Mouse (Mus musculus): ENCODE data around the gene Ppp1ca. TPM values are rescaled to one million over a fixed set of nuclear protein-coding genes. Genes with fewer than 3 reads are reported as not detected.

Gene Ppp1ca
- polyA plus RNA-seq, 1 experiment from 2014 or later: 591 TPM

DNA sequence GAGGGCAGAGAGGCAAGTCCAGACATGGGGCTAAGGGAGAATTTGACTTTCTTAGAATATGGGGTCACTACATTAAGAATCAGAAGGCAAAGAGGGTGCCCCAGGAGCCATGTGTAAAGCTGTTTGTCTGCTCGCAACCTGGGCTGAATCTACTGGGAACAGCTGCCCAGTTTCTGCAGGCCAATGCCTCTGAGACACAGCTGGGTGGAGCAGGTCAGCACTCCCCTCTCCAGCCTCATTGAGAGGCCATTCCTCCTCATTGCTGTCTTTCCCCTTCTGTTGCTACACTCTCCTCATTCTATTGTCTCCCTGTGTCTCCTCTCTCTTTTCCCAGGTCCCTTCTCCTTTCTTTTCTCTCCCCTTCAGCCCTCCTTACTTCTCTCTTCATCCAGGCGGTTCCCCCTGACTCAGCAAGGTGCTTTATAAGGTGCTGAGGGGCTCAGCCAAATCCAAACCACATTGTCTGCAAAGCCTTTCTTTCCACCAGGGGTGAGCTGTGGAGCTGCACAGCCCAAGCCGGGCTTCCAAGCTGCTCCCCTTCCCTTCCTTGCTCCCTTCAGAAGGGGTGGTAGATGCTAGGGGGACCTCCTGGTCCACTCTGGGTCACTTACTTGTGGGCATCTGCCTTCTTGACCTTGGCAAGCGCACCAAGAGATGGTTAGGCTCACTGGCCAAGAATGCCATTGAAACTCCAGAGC, 20.2 kb downstream of the Ppp1ca start:
- Histone ChIP-seq H3K27me3 (ENCODE audit: control insufficient read depth, insufficient read depth, low read length) (peaks cover 42% of the 10 kb centered on the region), H3K4me3 (replicated peaks; ENCODE audit: low read depth, low read length) (no peak overlapping the region), H3K9me3 (ENCODE audit: control insufficient read depth, low read length) (no peaks in the 10 kb centered on the region), H3K27ac (replicated peaks; ENCODE audit: low read depth, low read length) (no peak overlapping the region), H3K4me1 (ENCODE audit: control insufficient read depth, insufficient read depth, low read length) (0 out of 2 replicates have a peak, but pooled peaks cover 15% of the 10 kb centered on the region), H3K4me2 (ENCODE audit: low read length) (no peak overlapping the region), H3K9ac (replicated peaks; ENCODE audit: low read length) (no peak overlapping the region), H3K36me3 (ENCODE audit: control insufficient read depth, insufficient read depth, low read length) (no peaks in the 10 kb centered on the region)
- WGBS: 19% methylated on average over 4 of the region's 4 CpGs
- ATAC-seq (ENCODE audit: low FRiP score, low TSS enrichment) (no peak), DNase-seq (no peak)

DNA sequence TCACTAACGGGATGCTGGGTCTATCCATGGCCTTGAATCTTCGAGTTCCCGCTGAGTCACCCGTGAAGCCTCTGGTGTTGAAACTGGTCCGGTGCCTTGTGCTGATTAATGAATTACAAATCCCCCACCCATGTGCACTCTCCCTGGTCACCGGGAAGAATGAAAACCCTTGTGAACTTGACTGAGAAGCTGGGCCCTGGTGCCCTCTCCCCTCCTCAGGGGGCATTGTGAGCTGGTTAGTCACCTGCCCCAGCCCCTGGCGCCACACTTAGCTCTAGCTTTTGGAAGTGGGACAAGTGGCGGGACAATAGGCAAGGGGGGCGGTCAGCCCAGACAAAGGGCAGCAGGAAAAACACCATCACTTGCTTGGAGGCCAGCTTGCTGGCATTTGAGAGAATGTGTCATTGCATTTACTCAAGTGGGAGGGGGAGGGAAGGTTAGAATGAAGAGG, 21.7 kb downstream of the Ppp1ca start:
- WGBS: 4% methylated on average over 9 of the region's 9 CpGs
- no peak overlapping the region for H3K27ac ChIP-seq (replicated peaks; ENCODE audit: low read depth, low read length)
- H3K4me2 ChIP-seq (ENCODE audit: low read length): peak overlapping the region; percentile 95
- ATAC-seq (ENCODE audit: low FRiP score, low TSS enrichment): no peak
- DNase-seq: no peak
- no peak overlapping the region for H3K9ac ChIP-seq (replicated peaks; ENCODE audit: low read length)
- peaks cover 44% of the 10 kb centered on the region for H3K27me3 ChIP-seq (ENCODE audit: control insufficient read depth, insufficient read depth, low read length)
- no peaks in the 10 kb centered on the region for H3K36me3 ChIP-seq (ENCODE audit: control insufficient read depth, insufficient read depth, low read length)
- no peaks in the 10 kb centered on the region for H3K9me3 ChIP-seq (ENCODE audit: control insufficient read depth, low read length)
- peak overlapping the region; percentile 47; the same call in 1 of the 2 replicates for H3K4me3 ChIP-seq (replicated peaks; ENCODE audit: low read depth, low read length)
- 0 out of 2 replicates have a peak, but pooled peaks cover 15% of the 10 kb centered on the region for H3K4me1 ChIP-seq (ENCODE audit: control insufficient read depth, insufficient read depth, low read length)

DNA sequence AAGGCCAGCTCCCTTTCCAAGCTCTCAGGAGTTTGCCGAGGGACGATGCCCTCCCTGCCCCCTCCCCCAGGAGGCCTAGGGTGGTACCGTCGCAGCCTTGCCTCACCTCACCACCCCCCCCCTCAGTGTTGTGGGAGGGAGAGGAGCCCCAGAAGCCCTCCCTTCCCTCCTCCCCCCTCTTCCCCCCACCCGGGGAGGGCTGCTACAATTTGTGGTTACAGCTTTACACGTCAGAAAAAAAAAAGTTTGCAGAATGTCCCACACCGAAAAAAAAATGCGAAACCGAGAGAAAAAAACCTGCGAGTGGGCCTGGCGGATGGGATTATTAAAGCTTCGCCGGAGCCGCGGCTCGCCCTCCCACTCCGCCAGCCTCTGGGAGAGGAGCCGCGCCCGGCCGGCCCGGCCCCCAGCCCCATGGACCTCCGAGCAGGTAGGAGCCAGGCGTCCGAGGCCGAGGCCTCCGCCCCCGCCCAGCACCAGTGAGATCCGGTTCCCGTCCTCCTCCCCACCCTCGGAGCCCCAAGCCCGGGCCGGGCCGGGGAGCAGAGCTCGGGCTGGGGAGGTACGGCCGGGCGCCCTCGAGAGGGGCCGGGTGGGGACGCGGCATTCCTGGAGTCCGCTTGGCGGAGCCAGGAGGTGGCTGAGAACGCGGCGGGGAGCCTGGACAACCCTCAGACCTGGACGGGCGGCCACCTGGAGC, 22.4 kb downstream of the Ppp1ca start, which contains the start of the genes Clcf1 and AC109138.7:
Clcf1 (plus strand) TSS at position 168 of the 700 bp plus-strand sequence.
AC109138.7 (plus strand) TSS at position 287 of the 700 bp plus-strand sequence.
- peak within 1 kb of the TSS; percentile 62 for H3K9ac ChIP-seq (replicated peaks; ENCODE audit: low read length)
- DNase-seq: peak; percentile 56
- H3K36me3 ChIP-seq (ENCODE audit: control insufficient read depth, insufficient read depth, low read length): no peaks in the 10 kb centered on the region
- H3K27me3 ChIP-seq (ENCODE audit: control insufficient read depth, insufficient read depth, low read length): peaks cover 44% of the 10 kb centered on the region
- no peaks in the 10 kb centered on the region for H3K9me3 ChIP-seq (ENCODE audit: control insufficient read depth, low read length)
- H3K4me3 ChIP-seq (replicated peaks; ENCODE audit: low read depth, low read length): peak within 1 kb of the TSS; percentile 47
- H3K27ac ChIP-seq (replicated peaks; ENCODE audit: low read depth, low read length): no peak within 1 kb of the TSS
- 0 out of 2 replicates have a peak, but pooled peaks cover 15% of the 10 kb centered on the region for H3K4me1 ChIP-seq (ENCODE audit: control insufficient read depth, insufficient read depth, low read length)
- peak within 1 kb of the TSS; percentile 95 for H3K4me2 ChIP-seq (ENCODE audit: low read length)
- under 1% methylated on average over 49 of the region's 49 CpGs for WGBS
- ATAC-seq (ENCODE audit: low FRiP score, low TSS enrichment): peak; percentile 48

GRCm38 (mm10) chr19:4214771-4215450, 23.0 kb downstream of the Ppp1ca start:
- Histone ChIP-seq H3K4me1 (ENCODE audit: control insufficient read depth, insufficient read depth, low read length) (0 out of 2 replicates have a peak, but pooled peaks cover 15% of the 10 kb centered on the region), H3K9me3 (ENCODE audit: control insufficient read depth, low read length) (no peaks in the 10 kb centered on the region), H3K9ac (replicated peaks; ENCODE audit: low read length) (peak overlapping the region; percentile 62), H3K4me3 (replicated peaks; ENCODE audit: low read depth, low read length) (peak overlapping the region; percentile 47), H3K4me2 (ENCODE audit: low read length) (peak overlapping the region; percentile 95), H3K36me3 (ENCODE audit: control insufficient read depth, insufficient read depth, low read length) (no peaks in the 10 kb centered on the region), H3K27ac (replicated peaks; ENCODE audit: low read depth, low read length) (no peak overlapping the region), H3K27me3 (ENCODE audit: control insufficient read depth, insufficient read depth, low read length) (peaks cover 44% of the 10 kb centered on the region)
- WGBS: under 1% methylated on average over 72 of the region's 81 CpGs
- DNase-seq (peak; percentile 46), ATAC-seq (ENCODE audit: low FRiP score, low TSS enrichment) (no peak)

GRCm38 (mm10) chr19:4215451-4215840, 23.6 kb downstream of the Ppp1ca start:
- H3K27me3 ChIP-seq (ENCODE audit: control insufficient read depth, insufficient read depth, low read length): peaks cover 44% of the 10 kb centered on the region
- peak overlapping the region; percentile 47 for H3K4me3 ChIP-seq (replicated peaks; ENCODE audit: low read depth, low read length)
- 5% methylated on average over 19 of the region's 21 CpGs for WGBS
- H3K36me3 ChIP-seq (ENCODE audit: control insufficient read depth, insufficient read depth, low read length): no peaks in the 10 kb centered on the region
- H3K9me3 ChIP-seq (ENCODE audit: control insufficient read depth, low read length): no peaks in the 10 kb centered on the region
- ATAC-seq (ENCODE audit: low FRiP score, low TSS enrichment): no peak
- peak overlapping the region; percentile 62 for H3K9ac ChIP-seq (replicated peaks; ENCODE audit: low read length)
- H3K4me2 ChIP-seq (ENCODE audit: low read length): peak overlapping the region; percentile 95
- H3K4me1 ChIP-seq (ENCODE audit: control insufficient read depth, insufficient read depth, low read length): 0 out of 2 replicates have a peak, but pooled peaks cover 15% of the 10 kb centered on the region
- no peak for DNase-seq
- H3K27ac ChIP-seq (replicated peaks; ENCODE audit: low read depth, low read length): no peak overlapping the region

DNA sequence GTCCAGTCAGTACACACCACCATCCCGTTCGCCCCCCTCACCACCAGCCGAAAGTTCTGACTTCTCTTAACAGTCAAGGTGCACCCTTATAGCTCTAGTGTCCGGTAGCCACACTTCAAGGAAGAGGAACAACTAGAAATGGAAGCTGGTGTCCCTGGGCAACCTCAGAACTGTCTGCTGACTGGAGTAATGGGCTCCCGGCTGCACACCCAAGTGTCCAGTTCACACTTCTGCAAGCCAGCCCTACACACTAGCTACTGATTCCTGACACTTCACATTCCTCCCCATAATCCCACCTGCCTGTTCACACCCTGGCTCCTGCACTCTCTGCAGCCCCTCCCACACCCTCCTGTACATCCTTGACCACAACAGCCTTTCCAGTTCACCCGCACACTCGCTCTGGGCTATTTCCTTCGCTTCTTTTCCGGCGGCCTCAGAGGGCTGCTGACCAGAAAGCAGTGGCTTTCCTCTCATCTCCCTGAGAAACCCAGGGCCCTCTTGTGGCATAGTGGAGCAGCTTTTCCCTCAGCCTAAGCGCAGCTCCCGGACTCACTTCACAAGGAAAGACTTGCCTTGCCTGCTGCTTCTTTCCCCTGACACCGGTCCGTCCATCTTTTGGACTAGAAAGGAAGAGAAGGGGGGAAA, 24.3 kb downstream of the Ppp1ca start:
- DNase-seq: peak; percentile 72
- 0 out of 2 replicates have a peak overlapping the region, but pooled peaks have one; percentile 3 for H3K4me2 ChIP-seq (ENCODE audit: low read length)
- H3K36me3 ChIP-seq (ENCODE audit: control insufficient read depth, insufficient read depth, low read length): no peaks in the 10 kb centered on the region
- no peak for ATAC-seq (ENCODE audit: low FRiP score, low TSS enrichment)
- peaks cover 44% of the 10 kb centered on the region for H3K27me3 ChIP-seq (ENCODE audit: control insufficient read depth, insufficient read depth, low read length)
- 22% methylated on average over 14 of the region's 14 CpGs for WGBS
- 0 out of 2 replicates have a peak, but pooled peaks cover 15% of the 10 kb centered on the region for H3K4me1 ChIP-seq (ENCODE audit: control insufficient read depth, insufficient read depth, low read length)
- H3K9ac ChIP-seq (replicated peaks; ENCODE audit: low read length): no peak overlapping the region
- H3K4me3 ChIP-seq (replicated peaks; ENCODE audit: low read depth, low read length): no peak overlapping the region
- no peak overlapping the region for H3K27ac ChIP-seq (replicated peaks; ENCODE audit: low read depth, low read length)
- H3K9me3 ChIP-seq (ENCODE audit: control insufficient read depth, low read length): no peaks in the 10 kb centered on the region

DNA sequence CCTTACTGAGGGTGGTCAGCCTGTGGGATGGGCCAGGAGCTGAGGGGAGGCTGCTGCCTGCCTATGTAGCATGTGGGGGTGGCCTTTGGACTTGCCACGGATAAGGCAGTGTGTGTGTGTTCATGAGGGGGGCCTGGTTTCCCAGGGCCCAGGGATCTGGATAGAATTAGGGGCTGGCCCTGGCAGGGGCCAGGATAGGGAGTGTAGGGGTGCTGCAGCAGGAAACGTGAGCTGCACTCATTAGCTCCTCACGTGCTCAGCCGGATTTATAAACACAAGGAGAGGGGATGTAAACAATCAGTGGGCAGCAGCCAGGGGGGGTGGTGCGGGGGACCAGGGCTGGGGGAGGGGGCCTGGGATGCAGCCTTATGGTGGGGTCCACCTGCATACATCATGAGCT, 25.3 kb downstream of the Ppp1ca start:
- Histone ChIP-seq H3K9ac (replicated peaks; ENCODE audit: low read length) (no peak overlapping the region), H3K4me3 (replicated peaks; ENCODE audit: low read depth, low read length) (no peak overlapping the region), H3K4me2 (ENCODE audit: low read length) (no peak overlapping the region), H3K4me1 (ENCODE audit: control insufficient read depth, insufficient read depth, low read length) (0 out of 2 replicates have a peak, but pooled peaks cover 15% of the 10 kb centered on the region), H3K27me3 (ENCODE audit: control insufficient read depth, insufficient read depth, low read length) (peaks cover 40% of the 10 kb centered on the region), H3K9me3 (ENCODE audit: control insufficient read depth, low read length) (no peaks in the 10 kb centered on the region), H3K36me3 (ENCODE audit: control insufficient read depth, insufficient read depth, low read length) (no peaks in the 10 kb centered on the region), H3K27ac (replicated peaks; ENCODE audit: low read depth, low read length) (no peak overlapping the region)
- WGBS: 15% methylated on average over 5 of the region's 5 CpGs
- ATAC-seq (ENCODE audit: low FRiP score, low TSS enrichment) (no peak), DNase-seq (no peak)

DNA sequence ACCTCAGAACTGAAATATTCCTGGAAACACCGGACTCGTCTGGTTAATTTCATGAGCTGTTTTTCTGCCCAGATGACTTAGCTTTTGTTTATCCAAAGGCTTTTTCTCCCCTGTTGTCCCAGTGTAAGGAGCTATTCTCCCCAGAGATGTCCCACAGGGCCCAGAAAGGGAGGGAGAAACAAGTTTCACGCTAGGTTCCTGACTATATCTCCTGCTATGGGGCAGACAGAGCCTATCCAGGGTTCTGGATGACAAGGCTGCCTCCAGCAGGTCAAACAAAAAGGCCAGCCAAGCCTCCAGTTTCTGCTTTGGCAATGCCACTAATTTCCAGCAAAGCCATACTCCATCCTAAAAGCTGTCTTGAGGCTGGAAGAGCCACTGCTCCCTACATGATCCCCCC, 26.0 kb downstream of the Ppp1ca start:
- H3K4me3 ChIP-seq (replicated peaks; ENCODE audit: low read depth, low read length): no peak overlapping the region
- H3K27ac ChIP-seq (replicated peaks; ENCODE audit: low read depth, low read length): no peak overlapping the region
- 43% methylated on average over 3 of the region's 3 CpGs for WGBS
- H3K4me2 ChIP-seq (ENCODE audit: low read length): no peak overlapping the region
- DNase-seq (no peak), ATAC-seq (ENCODE audit: low FRiP score, low TSS enrichment) (no peak)
- H3K9ac ChIP-seq (replicated peaks; ENCODE audit: low read length): no peak overlapping the region
- 0 out of 2 replicates have a peak, but pooled peaks cover 15% of the 10 kb centered on the region for H3K4me1 ChIP-seq (ENCODE audit: control insufficient read depth, insufficient read depth, low read length)
- no peaks in the 10 kb centered on the region for H3K9me3 ChIP-seq (ENCODE audit: control insufficient read depth, low read length)
- H3K36me3 ChIP-seq (ENCODE audit: control insufficient read depth, insufficient read depth, low read length): no peaks in the 10 kb centered on the region
- peaks cover 38% of the 10 kb centered on the region for H3K27me3 ChIP-seq (ENCODE audit: control insufficient read depth, insufficient read depth, low read length)
